Mouse (Mus musculus) E14TG2a.4 (cell line): ENCODE data around the gene Nkrf.
A peak's percentile ranks its signal among the peaks of the same experiment; 100 is the strongest.

ENCODE experiments used
- CTCF ChIP-seq: conservative IDR thresholded peaks from 2 replicates; pipeline ENCODE4 v1.5.1; 2014; ENCODE audit warnings: low read length
- NANOG ChIP-seq: IDR thresholded peaks from 2 replicates; pipeline ENCODE4 v1.6.1; 2014; ENCODE audit warnings: borderline replicate concordance, low read length, mixed read lengths
- POU5F1 ChIP-seq: IDR thresholded peaks from 2 replicates; pipeline ENCODE4 v1.6.1; 2014; ENCODE audit warnings: low read length, borderline replicate concordance

- TF ChIP-seq CTCF (peak; percentile 46; the same call in 1 of the 2 replicates), POU5F1 (no peak), NANOG (no peak)
These were observed 27.9 kb upstream of the Nkrf start for GRCm38 (mm10) chrX:36930574-36930973.
